Mouse (Mus musculus) brain, embryonic 14.5 days (tissue): ENCODE results near the gene Stx7. TPM values are rescaled to one million over a fixed set of nuclear protein-coding genes. Genes with fewer than 3 reads are reported as not detected.

ENCODE experiments used
- DNase-seq: peaks from one replicate; pipeline ENCODE4 v3.0.0-alpha.2; 2011; ENCODE audit warnings: low read depth
- CTCF ChIP-seq: fragments of 200-500 bp; IDR thresholded peaks from 2 replicates; pipeline ENCODE4 v1.5.1; 2012; ENCODE audit warnings: inconsistent platforms, mild to moderate bottlenecking, moderate library complexity, borderline replicate concordance; ENCODE audit not compliant: insufficient read depth, insufficient read length; ENCODE audit errors: extremely low read depth
- POLR2A ChIP-seq: fragments of 200-500 bp; IDR thresholded peaks from 2 replicates; pipeline ENCODE4 v1.6.1; 2012; ENCODE audit warnings: mild to moderate bottlenecking, inconsistent platforms, borderline replicate concordance; ENCODE audit not compliant: poor library complexity, insufficient read depth, insufficient read length, severe bottlenecking; ENCODE audit errors: extremely low read depth
- polyA plus RNA-seq: library from polyadenylated mRNA; depleted of rRNA; stranded (reverse); fragments of >200 nt; gene quantifications from 2 replicates; pipeline ENCODE4 v1.2.3, GENCODE M21; 2012

The Stx7 gene
- polyA plus RNA-seq, 1 experiment: 232 TPM

DNA sequence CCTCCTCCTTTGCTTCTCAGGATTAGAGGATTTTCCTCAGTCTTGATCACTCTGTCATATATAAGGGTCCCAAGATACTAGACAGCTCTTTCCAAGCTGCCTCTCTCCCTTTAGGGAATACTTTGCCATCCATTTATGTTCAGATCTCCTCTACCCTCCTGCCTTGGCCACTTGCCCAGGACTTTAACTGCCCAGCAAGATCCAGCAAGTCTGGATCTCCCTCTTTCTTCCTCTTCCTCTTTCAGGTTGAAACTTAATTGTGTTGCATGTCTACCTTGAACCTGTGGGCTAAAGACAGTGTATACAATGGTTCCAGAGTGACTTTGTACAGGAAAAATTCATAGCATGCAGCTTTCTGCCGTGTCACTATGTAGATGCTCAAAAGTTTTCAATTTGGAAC, 19.8 kb downstream of the Stx7 start:
- DNase-seq: no peak
- TF ChIP-seq POLR2A (no peak), CTCF (no peak)

DNA sequence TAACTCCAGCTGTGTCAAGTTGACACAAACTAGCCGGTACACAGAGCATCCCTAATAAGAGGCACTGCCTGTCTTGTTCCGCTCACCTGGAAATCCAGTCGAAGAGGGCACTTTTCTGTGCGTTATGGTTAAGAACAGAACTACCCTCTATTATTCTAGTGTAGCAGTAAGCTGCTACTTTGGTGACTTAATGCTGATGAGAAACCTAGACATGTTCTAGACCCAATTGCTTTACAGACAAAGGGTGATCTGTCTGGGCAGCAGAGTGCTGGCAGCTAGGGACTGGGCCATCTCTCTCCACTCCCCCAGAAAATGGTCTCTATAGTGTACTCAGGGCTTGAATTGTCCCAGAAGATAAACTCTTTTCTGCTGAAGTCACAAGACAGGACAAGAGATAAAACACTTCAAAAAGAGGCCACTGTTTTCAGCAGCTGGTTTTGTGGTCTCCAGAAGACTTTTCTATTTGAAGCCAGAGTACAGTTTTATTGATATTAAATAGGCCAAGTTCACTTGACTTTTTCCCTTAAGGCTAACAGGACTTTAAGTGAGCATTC, 22.9 kb downstream of the Stx7 start:
- DNase-seq: no peak
- TF ChIP-seq POLR2A (no peak), CTCF (no peak)

DNA sequence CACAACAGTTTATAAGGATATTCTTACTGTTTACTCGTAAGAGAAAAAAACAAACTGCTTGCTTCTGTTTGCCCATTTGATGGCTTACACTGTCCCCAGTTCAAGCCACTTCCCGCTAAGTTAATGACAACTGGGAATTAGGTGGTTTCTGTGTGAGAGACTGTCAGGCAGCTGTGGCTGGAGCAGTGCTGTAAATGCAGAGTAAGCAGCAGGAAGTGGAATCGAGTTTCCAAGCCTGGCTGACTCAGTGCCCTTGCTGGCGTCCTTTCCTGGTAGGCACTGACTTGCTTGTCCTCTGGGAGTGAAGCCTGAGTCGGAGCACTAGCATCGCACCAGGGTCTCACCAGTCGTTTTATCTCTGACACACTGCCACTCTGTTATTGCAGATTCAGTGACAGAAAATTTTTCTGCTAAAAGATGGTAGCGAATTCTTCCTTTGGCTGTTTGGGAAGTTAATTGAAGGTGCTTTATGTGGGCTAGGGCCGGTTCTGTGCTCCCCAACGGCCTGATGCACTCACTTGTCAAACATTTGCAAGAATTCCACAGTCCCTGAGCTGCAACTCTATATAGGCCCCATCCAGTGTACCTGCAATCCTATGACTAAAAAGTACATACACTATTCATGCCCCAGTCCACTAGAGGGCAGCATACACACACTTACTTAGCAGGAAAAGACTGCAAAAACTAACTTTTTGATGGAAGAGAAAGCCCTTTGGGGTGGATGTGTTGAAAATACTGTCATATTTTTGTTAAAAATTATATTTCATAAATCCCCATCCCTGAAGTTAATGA, 24.3 kb downstream of the Stx7 start:
- DNase-seq: peak; percentile 86
- TF ChIP-seq POLR2A: no peak
- TF ChIP-seq CTCF: peak; percentile 60; the same call in 1 of the 2 replicates

DNA sequence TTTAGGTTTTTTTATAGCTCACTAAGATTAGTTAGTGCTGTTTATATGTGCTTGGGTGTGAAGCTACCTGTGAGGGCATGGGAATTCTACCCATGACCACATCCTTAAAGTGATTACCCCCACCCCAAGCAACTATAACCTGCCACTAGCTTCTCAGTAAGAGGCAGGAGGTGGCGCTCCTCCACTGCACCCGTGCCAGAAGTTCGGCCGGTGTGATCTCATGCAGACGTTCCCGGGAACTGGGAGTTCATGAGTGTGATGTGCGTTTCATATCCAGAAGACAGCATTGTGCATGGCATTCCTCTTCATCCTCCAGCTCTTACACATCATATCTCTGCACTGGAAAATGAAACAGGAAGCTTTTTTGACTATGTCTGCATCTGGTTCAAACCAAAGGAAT, 41.3 kb downstream of the Stx7 start:
- TF ChIP-seq POLR2A (no peak), CTCF (peak; percentile 30; the same call in 1 of the 2 replicates)
- no peak for DNase-seq

DNA sequence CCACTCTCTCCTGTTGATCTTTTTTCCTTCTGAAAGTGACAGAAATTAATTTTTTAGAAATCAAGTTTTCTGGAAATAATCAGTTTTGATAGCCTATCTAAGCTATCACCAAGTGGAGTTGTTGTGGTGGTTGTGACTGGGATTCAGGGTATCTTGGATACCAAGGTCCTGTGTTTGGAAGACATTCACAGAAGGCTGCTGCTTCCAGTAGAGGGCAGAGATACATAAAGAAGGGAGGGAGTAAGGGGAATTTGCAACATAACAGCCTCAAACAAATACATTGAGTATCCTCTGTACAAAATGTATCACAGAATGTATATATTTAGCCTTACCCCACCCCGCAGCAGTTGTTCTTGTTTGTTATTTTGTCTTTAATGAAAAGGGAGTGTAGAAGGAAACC, 42.9 kb downstream of the Stx7 start:
- TF ChIP-seq POLR2A (no peak), CTCF (peak; percentile 22; the same call in 1 of the 2 replicates)
- peak; percentile 60 for DNase-seq

DNA sequence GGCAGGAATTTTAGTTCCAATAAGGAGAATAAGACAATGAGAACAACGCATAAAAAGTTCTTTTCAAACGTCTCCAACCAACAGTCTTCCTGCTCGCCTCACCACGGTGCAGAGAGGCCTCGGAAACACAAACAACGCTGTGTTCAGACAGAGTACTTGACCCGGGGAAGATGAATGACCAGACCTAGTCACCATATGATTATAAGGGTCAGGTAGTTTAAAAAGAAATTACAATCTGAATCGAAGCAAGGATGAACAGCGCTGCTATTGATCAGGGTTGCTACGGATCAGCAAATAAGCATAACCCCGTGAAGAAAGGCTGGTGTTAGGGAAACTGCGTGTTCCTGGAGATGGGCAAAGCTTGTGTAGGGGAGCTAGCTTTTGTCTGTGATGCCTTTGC, 50.2 kb downstream of the Stx7 start:
- peak; percentile 19 for DNase-seq
- TF ChIP-seq CTCF: no peak
- no peak for TF ChIP-seq POLR2A

DNA sequence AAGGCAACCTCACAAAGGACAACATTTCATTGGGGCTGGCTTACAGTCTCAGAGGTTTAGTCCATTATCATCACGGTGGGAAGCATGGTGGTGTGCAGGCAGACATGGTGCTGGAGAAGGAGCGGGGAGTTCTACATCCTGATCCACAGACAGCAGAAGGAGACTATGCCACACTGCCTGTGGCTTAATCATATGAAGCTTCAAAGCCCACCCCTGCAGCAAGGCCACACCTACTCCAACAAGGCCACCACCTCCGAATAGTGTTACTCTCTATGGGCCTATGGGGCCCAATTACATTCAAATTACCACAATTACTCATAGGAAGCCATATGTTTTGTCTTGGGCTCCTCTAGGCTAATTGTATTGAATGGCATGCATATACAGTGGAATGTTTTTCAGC, 51.0 kb downstream of the Stx7 start:
- TF ChIP-seq POLR2A: no peak
- no peak for TF ChIP-seq CTCF
- DNase-seq: no peak

DNA sequence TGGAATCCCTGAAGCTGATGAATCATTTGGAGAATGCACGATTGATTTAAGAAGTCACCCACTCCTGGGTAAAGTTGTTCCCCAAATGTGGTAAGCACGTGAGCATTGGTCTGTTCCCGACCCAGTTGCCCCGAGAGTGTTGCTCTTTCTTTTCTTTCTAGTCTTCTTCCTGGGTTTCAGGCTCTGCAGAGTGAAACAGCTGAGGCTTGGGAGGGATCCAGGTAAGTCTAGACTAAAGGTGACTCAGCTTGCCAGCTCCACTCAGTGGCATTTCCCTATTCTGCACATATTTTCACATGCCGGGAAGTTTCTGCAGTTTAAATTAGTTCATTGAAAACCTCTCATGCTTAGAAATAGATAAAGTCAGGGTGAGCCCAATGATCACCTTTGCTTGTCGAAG, 61.0 kb downstream of the Stx7 start:
- DNase-seq: no peak
- TF ChIP-seq POLR2A (no peak), CTCF (no peak)

DNA sequence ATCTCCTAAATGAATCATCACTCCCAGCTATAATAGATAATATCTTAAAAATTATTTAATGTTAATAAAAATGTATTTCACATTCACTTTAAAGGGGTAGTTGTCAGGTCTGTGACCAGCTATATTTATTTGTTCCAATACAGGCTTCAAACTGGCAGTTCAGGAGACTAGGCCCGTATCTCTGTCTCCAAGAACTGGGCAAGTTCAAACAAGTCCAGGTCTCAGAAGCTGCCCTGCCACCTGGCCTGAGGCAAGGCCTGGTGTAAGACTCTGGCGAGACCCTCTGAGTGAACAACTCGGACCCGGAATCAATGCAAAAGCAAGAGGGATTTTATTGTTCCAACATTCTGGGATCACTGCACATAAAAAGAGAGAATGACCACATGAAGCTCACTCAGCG, 64.2 kb downstream of the Stx7 start:
- DNase-seq: no peak
- TF ChIP-seq CTCF (no peak), POLR2A (no peak)

DNA sequence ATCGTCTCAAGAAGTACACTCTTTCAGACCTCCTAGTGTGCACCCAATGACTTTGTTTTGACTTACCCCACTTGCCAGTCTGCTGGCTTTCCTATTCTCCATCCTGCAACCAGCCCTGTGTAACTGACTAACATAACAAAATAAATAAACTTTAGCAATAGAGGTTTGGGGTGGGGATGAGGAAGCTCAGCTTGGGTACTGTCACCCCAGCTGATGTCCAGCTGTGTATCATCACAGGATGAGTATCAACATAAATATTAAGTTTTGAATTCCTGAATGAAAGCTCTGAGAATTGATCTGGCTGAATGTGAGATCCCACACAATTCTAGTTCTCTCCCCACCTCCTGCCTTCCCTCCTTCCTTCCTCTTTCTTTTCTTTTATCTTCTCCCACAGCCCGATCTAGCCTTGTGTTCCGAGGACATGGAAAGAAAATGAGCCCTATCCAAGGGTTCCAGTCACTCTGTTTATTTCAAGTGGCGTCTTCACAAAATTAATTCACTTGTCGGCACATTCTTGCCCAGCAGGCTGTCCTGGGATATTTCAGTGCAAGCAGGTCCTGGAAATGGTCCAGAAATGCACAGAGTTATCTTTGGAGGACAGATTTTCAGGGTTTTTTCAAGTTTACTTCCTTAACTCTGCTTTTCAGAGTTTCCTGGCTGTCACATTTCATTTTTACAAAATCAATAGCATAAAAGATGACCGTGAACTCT, 68.6 kb downstream of the Stx7 start:
- peak; percentile 16 for DNase-seq
- TF ChIP-seq POLR2A (no peak), CTCF (no peak)

DNA sequence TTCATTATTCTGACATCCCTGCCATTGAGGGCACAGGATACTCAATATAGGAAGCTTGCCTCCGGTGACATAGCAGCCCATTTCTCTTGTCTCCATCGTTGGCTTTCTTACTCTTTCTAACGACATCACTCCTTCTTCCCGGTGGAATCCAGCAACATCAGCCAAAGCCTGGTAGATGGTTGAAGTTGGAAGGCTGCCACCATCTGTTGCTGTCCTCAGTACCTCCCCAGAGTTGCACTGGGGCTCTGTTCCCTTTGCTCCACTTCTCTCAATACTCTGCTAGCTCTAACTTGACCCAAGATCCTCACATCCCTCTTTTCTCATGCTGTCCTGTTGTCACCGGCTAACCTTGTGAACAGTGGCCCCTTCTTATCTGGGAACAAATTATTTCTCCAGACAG, 71.8 kb downstream of the Stx7 start:
- no peak for DNase-seq
- TF ChIP-seq CTCF: no peak
- no peak for TF ChIP-seq POLR2A
